20 mouse cellular contexts compared by ENCODE assay signal in genomic region chr14:54966320-54966977, GRCm38 (mm10). TPM values are rescaled to one million over a fixed set of nuclear protein-coding genes. Genes with fewer than 3 reads are reported as not detected.
A peak's percentile ranks its signal among the peaks of the same experiment; 100 is the strongest.
DNase-seq lines count a peak whose midpoint lies in the region; ATAC-seq and TF ChIP-seq lines count a peak whose summit lies in the region.
"Had no signal": no experiment of that assay in that cellular context is flagged by ENCODE, and none has a peak within 500 bp of the region (broad histone marks: within the 10 kb centered on the region; RNA-seq: fewer than 3 reads in every experiment).

Gene Myh6 (minus strand): TSS chr14:54966927.

- TF ChIP-seq EP300 in heart, adult 2 months (IDR thresholded peaks at IDR 0.05; ENCODE audit: insufficient read depth, low read depth, low read length): peak; percentile 100

- H3K4me1 ChIP-seq in heart, adult 2 months (ENCODE audit: control insufficient read depth, insufficient read depth, low read length): no peaks in the 10 kb centered on the region
- peaks cover 16% of the 10 kb centered on the region for H3K4me1 ChIP-seq in heart, embryonic 16.5 days (ENCODE audit: control insufficient read depth, insufficient read depth, low read length)
- H3K4me1 ChIP-seq: limb, embryonic 15.5 days; midbrain, embryonic 12.5 days had no signal

- TF ChIP-seq POLR2A in heart, adult 2 months (IDR thresholded peaks at IDR 0.05; ENCODE audit: insufficient read depth, low read depth, low read length): peak; percentile 99

- H3K4me3 ChIP-seq in gastrocnemius, adult 2 months: no peak within 1 kb of the TSS
- peak within 1 kb of the TSS; percentile 59 for H3K4me3 ChIP-seq in heart, adult 2 months
- H3K4me3 ChIP-seq in heart, embryonic 16.5 days (ENCODE audit: low read length): peak within 1 kb of the TSS; percentile 59
- H3K4me3 ChIP-seq: erythroblast, embryonic 14.5 days; limb, embryonic 15.5 days; midbrain, embryonic 12.5 days had no signal

- H3K36me3 ChIP-seq in heart, adult 2 months (ENCODE audit: control insufficient read depth, insufficient read depth, low read length): no peaks in the 10 kb centered on the region
- H3K36me3 ChIP-seq in heart, embryonic 16.5 days (ENCODE audit: control insufficient read depth, insufficient read depth): peaks cover 3% of the 10 kb centered on the region; the same call in 1 of the 2 replicates
- H3K36me3 ChIP-seq: limb, embryonic 15.5 days; midbrain, embryonic 12.5 days had no signal

- TF ChIP-seq CTCF in gastrocnemius, adult 2 months (IDR thresholded peaks at IDR 0.05): no peak
- no peak for TF ChIP-seq CTCF in heart, adult 2 months (IDR thresholded peaks at IDR 0.05)

- 44% methylated on average over 7 of the region's 7 CpGs for WGBS in heart, adult 2 months
- 34% methylated on average over 7 of the region's 7 CpGs for WGBS in heart, embryonic 16.5 days

- peak within 1 kb of the TSS; percentile 94 for H3K9ac ChIP-seq in heart, adult 2 months (ENCODE audit: low read depth, low read length)
- peak within 1 kb of the TSS; percentile 77 for H3K9ac ChIP-seq in heart, embryonic 16.5 days (ENCODE audit: low read length)
- H3K9ac ChIP-seq: forebrain, postnatal 0 days; limb, embryonic 15.5 days; midbrain, embryonic 12.5 days had no signal

- no peaks in the 10 kb centered on the region for H3K9me3 ChIP-seq in heart, embryonic 16.5 days (replicated peaks; ENCODE audit: control insufficient read depth, low read length)
- H3K9me3 ChIP-seq: limb, embryonic 15.5 days; midbrain, embryonic 12.5 days had no signal

- ATAC-seq in heart, embryonic 16.5 days (replicated peaks; ENCODE audit: extremely low read depth, insufficient read depth, low FRiP score): peak; percentile 43
- ATAC-seq: CD4-positive, CD25-positive, alpha-beta regulatory T cell, adult 4 months; forebrain, postnatal 0 days; inflammation-experienced regulatory T-cells, adult 6 months had no signal

- H3K4me2 ChIP-seq in heart, embryonic 16.5 days (ENCODE audit: low read depth, low read length): peak within 1 kb of the TSS; percentile 39
- H3K4me2 ChIP-seq: limb, embryonic 15.5 days; midbrain, embryonic 12.5 days had no signal

- H3K79me2 ChIP-seq in heart, adult 2 months (replicated peaks; ENCODE audit: control insufficient read depth, insufficient read depth, low read length): no peaks in the 10 kb centered on the region

- intact Hi-C loops in gastrocnemius, adult 2 months (cut with DNase I): no loop called here
- intact Hi-C loops in heart, adult 2 months (cut with DNase I): no loop called here

- H3K27ac ChIP-seq in gastrocnemius, adult 2 months: no peak within 1 kb of the TSS
- peak within 1 kb of the TSS; percentile 93 for H3K27ac ChIP-seq in heart, adult 2 months
- H3K27ac ChIP-seq in heart, embryonic 16.5 days (ENCODE audit: low read length): peak within 1 kb of the TSS; percentile 81
- H3K27ac ChIP-seq: kidney, postnatal 0 days; limb, embryonic 15.5 days; macrophage; midbrain, embryonic 12.5 days had no signal

- DNase-seq in gastrocnemius, adult 18-20 months (ENCODE audit: low spot score): no peak
- no peak for DNase-seq in gastrocnemius, adult 2 months
- DNase-seq in heart, adult 2 months: peak; percentile 59 to 83
- DNase-seq in layer of hippocampus, postnatal 14 days (ENCODE audit: low spot score in 2 of 2): no peak
- DNase-seq in MN1 (ENCODE audit: low spot score): no peak
- no peak for DNase-seq in kidney, adult 18-20 months
- DNase-seq: adrenal gland, postnatal 10 days; cerebellum, adult 9-11 months; forebrain, postnatal 0 days; layer of hippocampus, adult 9-11 months; thymus, postnatal 36 days had no signal

- H3K27me3 ChIP-seq in heart, adult 2 months (ENCODE audit: control insufficient read depth, insufficient read depth, low read length): no peaks in the 10 kb centered on the region
- H3K27me3 ChIP-seq in heart, embryonic 16.5 days (ENCODE audit: control insufficient read depth, insufficient read depth, low read length): no peaks in the 10 kb centered on the region
- H3K27me3 ChIP-seq: limb, embryonic 15.5 days; midbrain, embryonic 12.5 days had no signal

RNA-seq across cellular contexts. Expression of gene Myh6, which starts in this region (rescaled TPM):
- 100 to 1,000 TPM; 174 to 189 TPM for total RNA-seq in gastrocnemius, adult 18-20 months (2021)
- total RNA-seq in gastrocnemius, adult 2 months (2021): 100 to 1,000 TPM; 109 to 348 TPM
- total RNA-seq in heart, adult 2 months (2021): over 10,000 TPM; 19,033 to 21,149 TPM
- polyA plus RNA-seq in heart, adult 2 months (2012; rRNA removed): 6,249 and 7,266 TPM in 2 replicates
- 2,302 and 2,585 TPM in 2 replicates for polyA plus RNA-seq in heart, embryonic 16.5 days (2015; fragmentation: Nextera tagmentation; extraction: Ambion mirVana)
- 1 to 10 TPM; 2.0 to 2.8 TPM for total RNA-seq in layer of hippocampus, postnatal 14 days (2021)
- total RNA-seq: MEL had no signal
- polyA plus RNA-seq: CD4-positive, CD25-positive, alpha-beta regulatory T cell, adult 4 months; erythroblast, embryonic 14.5 days; inflammation-experienced regulatory T-cells, adult 6 months; macrophage had no signal

Comparison
In these comparisons a context has a peak if more than half of its experiments do, and no peak if none do; other contexts are left out.
1. RNA of gene Myh6 (total RNA-seq): 19,033 to 21,149 TPM in heart, adult 2 months; 109 to 348 TPM in gastrocnemius, adult 2 months, 174 to 189 TPM in gastrocnemius, adult 18-20 months and 2.0 to 2.8 TPM in layer of hippocampus, postnatal 14 days; every median in the first group is over 10 times any median in the second.
2. DNase-seq: peak in heart, adult 2 months (2 of 2); none in gastrocnemius, adult 18-20 months (single experiment), gastrocnemius, adult 2 months (single experiment), layer of hippocampus, postnatal 14 days (0 of 2), MN1 (single experiment) and kidney, adult 18-20 months (single experiment).